Mouse (Mus musculus): Measurements from ENCODE around the gene Gm17660. TPM values are rescaled to one million over a fixed set of nuclear protein-coding genes. Genes with fewer than 3 reads are reported as not detected.
A peak's percentile ranks its signal among the peaks of the same experiment; 100 is the strongest.
"Not testable (repeated sequence)": the region's sequence is repeated elsewhere in the genome, so short reads cannot be mapped to it uniquely, and the experiment has no call there.

The Gm17660 gene
- total RNA-seq, 2 experiments from 2014 or later = not detected

DNA sequence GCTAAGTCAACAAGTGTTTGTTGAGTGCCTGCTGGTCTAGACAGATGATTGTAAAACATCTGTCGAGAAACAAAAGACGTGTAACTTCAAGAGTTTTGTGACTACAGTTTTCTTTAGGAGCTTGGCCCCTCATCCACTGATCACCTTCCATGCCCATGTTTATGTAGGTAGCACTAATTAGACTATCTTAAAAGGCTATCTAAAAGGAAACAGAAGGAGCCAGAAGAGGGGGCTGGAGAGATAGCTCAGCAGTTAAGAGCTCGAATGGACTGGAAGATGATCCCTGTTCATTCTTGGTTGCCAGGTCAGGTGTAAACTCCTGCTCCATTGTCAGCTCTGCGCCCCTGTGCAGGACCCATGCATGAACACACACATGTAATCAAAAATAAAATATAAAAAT, 29.3 kb downstream of the Gm17660 start:
- no peak for DNase-seq (ENCODE audit: extremely low spot score in 1 of 2, low spot score in 2 of 2)
- intact Hi-C loops (cut with DNase I) = loop anchor here (10.0 kb wide), 1 partner anchor 193 kb away; no protein-coding TSS in a partner anchor

DNA sequence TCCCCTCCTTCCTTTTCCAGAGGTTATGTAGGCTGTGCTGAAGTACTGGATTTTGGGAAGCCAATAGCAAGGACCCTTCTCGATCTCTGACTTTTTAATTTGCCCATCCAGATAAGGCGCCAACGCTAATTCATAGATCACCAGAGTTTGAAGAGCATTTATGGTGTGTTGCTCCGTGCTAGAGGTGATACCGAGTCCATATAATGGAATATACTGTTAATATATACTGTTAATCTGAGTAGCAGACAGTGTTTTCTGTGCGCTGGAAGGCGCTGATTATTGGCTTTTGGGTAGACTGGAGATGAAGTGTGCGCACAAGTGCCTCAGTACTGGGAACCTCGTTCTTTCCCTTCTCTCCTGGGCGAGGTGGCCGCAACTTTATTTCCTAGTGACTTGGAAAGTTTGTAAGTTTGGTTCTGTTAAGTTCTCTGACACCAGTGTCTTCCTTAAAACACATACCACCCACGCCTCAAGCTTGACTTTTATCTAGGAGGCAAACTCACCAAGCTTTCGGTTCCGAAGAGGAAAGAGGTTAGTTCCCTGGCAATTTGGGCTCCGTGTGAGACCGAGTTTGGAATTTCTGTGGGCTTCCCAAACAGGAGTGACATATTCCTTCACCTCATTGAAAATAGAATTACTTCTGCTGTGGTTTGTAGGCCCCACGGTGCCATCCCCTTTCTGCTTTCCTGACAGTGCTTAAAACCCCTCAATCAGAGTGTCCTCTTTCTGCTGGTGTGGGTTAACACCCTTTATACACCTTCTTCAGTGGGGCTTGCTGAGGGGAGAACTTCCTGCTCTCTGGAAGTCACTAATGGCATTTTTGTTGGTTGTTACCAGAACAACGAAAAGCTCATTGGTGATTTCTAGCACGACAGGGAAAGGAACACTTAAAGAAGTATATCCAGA, 30.0 kb downstream of the Gm17660 start:
- DNase-seq (ENCODE audit: extremely low spot score in 1 of 2, low spot score in 2 of 2) = no peak
- intact Hi-C loops (cut with DNase I) = loop anchor here (10.0 kb wide), 1 partner anchor 193 kb away; no protein-coding TSS in a partner anchor

DNA sequence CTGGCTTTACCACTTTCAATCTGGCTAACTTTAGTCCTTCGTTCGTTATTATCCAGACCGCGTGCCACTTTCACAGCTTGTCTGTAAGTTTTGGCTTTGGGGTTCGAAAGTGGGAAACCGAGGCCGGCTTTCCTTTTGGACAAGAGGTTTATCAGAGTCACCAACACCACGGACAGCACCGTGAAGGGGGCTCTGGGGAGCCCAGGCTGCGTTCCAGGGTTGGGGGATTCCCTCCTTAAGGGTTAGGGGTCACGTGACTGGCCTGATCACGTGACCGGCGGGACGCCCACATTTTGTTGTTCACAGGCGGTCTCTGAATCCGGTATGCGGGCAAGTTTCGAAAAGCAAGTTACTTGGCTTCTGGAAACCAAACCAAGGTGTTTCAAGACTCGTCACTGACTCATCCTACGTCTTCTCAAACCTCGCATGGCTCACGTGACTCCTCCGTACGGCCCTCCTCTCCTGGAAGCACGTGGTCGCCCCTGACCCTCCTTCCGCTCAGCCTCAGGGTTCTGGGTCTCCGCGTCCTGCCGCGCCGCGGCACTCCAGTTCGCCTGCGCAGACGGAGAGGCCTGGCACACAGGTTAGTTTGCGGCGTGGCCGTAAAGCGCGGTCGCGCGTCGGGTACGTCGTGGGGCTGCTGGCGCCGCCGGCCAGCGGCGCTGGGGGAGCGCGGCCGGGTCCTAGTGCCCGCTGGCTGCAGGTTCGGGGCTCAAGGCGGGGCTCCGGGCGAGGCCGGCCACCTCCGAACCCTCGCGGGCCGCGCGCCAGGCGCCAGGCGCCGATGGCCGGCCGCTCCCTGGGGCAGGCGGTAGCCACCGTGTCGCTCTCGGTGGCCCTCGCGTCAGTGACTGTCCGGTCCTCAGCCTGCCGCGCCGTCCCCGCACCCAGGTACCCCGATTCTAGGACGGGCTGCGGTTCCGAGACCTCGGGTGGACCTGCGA, 30.9 kb downstream of the Gm17660 start, which contains the start of gene Nudt9:
TSS of gene Nudt9 (plus strand) at position 51 of the 944 bp plus-strand sequence.
- intact Hi-C loops (cut with DNase I) = loop anchor here (10.0 kb wide), 1 partner anchor 192 kb away; no protein-coding TSS in a partner anchor
- DNase-seq (ENCODE audit: extremely low spot score in 1 of 2, low spot score in 2 of 2) = peak; percentile 96 to 99

DNA sequence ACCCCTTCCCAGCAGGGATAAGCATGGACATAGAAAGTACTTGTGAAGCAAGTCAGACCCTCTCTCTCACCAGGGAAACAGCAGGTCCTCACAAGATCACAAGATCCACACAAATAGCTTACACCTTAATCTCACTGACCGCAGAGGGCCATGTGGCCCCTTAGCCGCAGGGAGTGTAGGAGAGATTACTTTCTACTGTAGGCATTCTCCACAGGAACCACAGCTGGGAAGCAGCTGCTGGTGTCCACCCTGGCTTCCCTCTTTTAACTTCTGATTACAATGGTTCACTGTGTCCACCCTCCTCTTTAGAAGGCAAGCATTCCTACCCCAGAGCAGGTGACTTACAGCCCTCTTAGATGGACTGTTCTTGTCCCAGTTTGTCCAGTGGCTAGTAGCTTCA, 33.7 kb downstream of the Gm17660 start:
- intact Hi-C loops (cut with DNase I) = loop anchor here (10.0 kb wide), 1 partner anchor 189 kb away; no protein-coding TSS in a partner anchor
- DNase-seq (ENCODE audit: extremely low spot score in 1 of 2, low spot score in 2 of 2) = no peak

DNA sequence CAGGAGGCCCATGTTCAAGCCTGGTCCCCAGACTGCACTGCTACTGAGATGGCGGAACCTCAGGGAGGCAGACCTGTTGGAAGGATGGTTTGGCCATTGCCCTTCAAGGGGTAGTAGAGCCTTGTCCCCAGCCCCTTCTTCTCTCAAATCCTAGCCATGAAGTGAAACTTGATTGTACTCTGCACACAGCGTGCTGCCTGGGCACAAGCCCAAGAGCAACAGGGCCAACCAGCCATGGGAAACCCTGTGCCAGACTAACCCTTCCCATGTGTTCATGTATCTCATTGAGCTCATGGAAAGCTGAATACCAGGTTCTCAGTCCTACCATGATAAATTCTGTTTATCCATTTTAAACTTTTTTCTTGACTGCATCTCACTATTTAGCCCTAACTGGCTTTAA, 34.5 kb downstream of the Gm17660 start:
- DNase-seq (ENCODE audit: extremely low spot score in 1 of 2, low spot score in 2 of 2) = peak in 1 of 2 experiments; percentile 44

DNA sequence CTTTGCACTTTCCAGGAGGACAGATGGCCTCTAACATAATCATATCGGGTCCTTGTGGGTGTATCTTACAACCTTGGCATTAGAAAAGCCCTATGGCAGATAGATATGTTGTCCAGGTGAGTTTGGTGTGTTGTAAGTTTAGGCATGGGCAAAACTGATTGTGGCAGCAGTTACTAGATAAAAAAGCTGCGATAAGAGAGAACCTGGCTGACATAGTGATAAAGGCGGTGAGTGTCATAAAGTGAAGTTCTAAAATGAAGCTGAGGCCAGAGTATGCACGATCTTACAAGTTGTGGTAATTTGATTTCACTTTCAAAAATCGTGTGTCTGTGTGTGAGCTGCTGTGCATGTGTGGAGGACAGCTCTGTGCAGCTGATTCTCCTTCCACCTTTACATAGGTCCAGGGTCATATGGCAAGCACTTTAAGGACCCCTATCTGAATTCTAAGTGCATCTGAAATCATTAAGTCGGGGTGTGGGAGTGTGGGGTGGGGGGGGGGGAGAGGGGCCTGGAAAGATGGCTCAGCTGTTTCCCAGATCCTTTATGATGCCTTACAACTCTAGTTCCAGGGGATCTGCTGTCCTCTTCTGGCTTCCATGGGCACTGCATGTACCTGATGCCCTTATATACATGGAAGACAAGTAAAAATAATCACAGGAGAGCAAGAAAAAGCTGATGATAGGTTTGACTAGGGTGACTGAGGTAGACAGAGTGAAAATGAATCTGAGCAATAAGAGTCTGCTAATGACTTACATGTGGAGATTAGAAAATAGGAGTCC, 38.1 kb downstream of the Gm17660 start:
- DNase-seq (ENCODE audit: extremely low spot score in 1 of 2, low spot score in 2 of 2) = no peak
- intact Hi-C loops (cut with DNase I) = loop anchor here (2.0 kb wide), 1 partner anchor 39 kb away; no protein-coding TSS in a partner anchor

More for the DNA sequence above, 34.5 kb downstream of the Gm17660 start:
- intact Hi-C loops (cut with DNase I) = loop anchor here (10.0 kb wide), 1 partner anchor 188 kb away; no protein-coding TSS in a partner anchor

DNA sequence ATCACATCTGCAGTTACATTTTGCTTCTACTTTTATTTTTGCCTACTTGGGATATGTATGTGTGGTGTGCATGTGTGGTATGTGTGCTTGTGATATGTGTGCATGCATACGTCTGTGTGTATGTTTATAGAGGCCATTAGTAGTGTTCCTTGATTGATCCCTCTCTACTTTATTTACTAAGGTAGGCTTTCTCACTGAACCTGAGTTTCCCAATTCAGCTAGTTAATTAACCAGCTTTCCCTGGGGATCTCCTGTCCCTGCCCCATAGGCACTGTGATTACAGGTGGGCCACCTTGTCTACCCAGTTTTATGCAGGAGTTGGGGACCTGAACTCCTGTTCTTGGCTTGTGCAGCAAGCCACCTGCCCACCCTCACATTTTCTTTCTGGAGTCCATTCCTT, 40.7 kb downstream of the Gm17660 start:
- DNase-seq (ENCODE audit: extremely low spot score in 1 of 2, low spot score in 2 of 2) = no peak
- intact Hi-C loops (cut with DNase I) = no loop called here

DNA sequence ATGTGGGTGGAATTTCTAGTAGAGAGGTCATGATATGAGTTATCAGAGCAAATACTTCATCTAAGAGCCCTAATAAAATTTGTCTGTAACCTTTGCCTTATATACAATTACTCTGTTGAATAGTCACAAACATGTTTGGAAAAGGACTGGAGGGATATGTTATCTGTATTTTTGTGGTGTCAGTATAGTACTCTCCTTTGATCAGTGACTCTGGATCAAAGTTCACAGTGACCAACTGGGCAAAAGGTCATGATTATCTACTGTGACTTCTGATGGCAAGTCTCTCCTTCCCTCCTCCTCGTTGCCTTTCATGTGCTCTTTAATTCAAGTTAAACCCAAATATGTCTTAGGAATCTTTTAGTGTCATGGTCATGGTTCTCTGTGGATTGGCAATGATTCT, 41.6 kb downstream of the Gm17660 start:
- intact Hi-C loops (cut with DNase I) = no loop called here
- DNase-seq (ENCODE audit: extremely low spot score in 1 of 2, low spot score in 2 of 2) = no peak

DNA sequence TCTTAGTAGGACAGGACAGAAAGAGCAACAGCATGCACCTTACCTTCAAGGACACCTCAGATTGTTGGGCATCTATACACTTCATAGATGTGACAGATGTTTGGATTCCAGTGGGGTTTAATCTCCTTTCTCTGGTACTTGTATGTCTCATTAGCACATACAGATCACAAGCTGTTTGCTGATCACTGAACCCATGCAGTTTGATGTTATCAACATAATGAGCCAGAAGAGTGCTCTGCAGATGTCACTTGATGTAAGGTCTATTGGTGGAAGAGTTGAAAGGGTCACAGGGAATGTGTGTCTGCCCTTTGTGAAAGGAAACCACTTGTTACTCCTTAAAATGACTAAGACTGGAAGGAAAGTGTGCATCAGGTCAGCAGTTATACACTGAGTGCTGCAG, 42.3 kb downstream of the Gm17660 start:
- intact Hi-C loops (cut with DNase I) = no loop called here
- no peak for DNase-seq (ENCODE audit: extremely low spot score in 1 of 2, low spot score in 2 of 2)

DNA sequence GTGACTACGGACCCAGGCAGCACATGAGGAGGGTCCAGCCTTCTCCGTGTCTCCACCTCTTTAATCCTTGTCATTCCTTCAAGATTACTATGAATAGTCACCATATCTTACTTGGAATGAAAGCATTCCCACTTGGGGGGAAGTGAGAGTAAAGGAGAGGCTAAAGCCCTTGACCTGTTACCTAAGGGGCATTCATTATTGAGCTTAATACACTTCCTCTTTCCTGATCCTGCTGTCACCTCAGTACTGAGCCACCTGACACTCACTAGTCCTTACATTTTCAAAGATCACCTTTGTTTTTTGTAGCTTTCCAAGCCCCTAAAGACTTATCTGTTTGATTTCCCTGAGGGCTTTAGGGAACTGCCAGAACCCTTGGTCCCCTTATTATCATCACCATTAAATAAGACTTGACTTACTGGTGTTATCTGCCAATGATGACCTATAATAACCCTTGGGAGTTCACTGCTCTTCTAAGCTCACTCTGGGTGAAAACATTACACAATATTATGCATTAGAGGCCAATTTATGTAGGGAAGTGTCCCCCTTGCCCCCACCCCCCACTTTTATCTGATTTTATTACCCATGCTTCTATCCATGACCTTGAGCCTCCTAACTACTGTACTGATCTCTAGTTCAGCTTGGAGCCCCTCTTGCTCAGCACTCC, 44.8 kb downstream of the Gm17660 start:
- DNase-seq (ENCODE audit: extremely low spot score in 1 of 2, low spot score in 2 of 2) = no peak
- intact Hi-C loops (cut with DNase I) = no loop called here

DNA sequence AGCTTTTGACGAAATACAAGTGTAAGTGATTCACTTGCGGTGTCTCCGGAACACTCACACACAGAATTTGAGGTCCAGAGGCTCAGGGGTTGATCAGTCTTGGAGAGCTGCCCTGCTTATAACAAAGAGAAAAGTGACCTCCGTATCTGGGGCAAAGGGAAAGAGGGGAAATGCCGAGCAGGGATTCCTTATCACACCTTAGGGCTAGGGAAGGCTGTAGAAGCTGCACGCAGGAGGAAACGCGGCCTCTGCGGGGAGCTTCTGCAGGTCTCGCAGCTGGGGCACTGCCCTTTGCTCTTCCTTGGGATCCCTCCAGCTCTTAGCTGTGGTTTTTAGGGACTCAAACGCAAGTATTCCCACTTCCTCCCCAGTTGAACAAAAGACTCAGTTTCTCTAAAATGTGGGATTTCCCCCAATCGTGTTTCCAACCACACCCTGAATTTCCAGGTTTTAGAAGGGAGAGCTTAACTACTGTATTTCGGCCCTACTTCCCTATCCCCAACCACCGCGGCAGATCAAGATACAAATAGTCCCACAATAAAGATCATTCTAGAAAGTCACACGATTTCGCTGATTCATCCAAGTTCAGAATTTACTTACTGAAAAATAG, 52.1 kb downstream of the Gm17660 start:
- intact Hi-C loops (cut with DNase I) = no loop called here

DNA sequence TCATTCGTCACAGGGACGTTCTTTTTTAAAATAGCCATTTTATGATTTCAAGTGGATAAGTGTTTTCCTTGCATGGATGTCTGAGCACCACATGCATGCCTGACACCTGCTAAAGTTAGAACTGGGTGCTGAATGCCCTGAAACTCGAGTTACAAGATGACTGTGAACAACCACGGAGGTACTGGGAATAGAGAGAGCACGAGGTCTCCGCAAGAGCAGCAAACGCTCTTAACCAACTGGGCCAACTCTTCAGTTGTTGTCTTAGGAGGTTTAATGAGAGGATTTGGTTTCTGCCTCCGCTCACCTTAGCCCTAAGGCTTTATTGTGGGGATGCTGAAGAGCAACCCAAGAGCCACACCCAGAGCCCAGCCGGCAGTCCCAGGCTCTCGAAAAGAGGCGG, 52.6 kb downstream of the Gm17660 start:
- intact Hi-C loops (cut with DNase I) = no loop called here

More for the DNA sequence above, 52.1 kb downstream of the Gm17660 start:
- DNase-seq (ENCODE audit: extremely low spot score in 1 of 2, low spot score in 2 of 2) = peak in 1 of 2 experiments; percentile 30

DNA sequence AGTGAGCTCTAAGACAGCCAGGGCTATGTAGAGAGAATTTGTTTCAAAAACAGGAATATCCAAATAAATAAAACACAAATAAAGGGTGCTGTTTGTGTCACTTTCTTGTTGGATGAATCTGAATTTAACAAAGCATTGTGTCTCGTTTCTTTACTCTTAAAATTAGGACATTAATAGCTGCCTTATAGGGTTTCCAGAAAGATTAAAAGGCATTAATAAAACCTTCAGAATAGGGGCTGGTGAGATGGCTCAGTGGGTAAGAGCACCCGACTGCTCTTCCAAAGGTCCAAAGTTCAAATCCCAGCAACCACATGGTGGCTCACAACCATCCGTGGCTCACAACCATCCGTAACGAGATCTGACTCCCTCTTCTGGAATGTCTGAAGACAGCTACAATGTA, 53.2 kb downstream of the Gm17660 start:
- intact Hi-C loops (cut with DNase I); DNase-seq (ENCODE audit: extremely low spot score in 1 of 2, low spot score in 2 of 2): not testable (repeated sequence)

More for the DNA sequence above, 52.6 kb downstream of the Gm17660 start:
- no peak for DNase-seq (ENCODE audit: extremely low spot score in 1 of 2, low spot score in 2 of 2)

DNA sequence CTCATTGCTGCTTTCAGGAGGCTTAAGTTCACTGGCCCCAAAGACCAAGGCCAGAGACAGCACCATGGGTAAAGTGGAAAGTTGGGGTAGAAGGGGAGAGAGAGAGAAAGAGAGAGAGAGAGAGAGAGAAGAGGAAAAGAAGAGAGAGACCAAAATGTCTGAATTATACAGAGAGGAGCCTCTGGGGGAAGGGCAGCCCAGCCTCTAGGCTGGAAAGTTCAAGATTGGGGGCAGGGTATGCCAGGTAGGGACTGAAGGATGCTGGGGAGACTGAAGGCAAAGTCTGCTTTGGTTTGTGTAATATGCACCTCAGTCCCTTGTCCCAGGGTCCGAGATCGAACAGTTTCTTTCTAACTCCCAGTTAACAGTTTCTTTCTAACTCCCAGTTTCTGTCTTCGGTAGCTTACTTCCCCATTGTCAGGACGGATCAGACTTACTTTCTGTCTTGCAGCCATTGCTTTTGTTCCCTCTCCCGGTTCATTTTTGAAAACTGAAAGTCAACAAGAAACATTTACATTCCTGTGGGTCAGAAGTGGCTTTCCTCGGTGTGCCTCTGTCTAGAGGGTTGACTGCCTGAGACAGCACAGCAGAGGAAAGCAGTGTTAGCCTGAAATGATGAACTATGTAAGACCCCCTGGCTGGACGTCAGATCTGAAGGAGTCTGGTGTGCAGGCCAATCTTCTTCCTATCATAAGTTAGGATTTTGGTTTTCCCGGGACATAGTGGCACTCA, 54.0 kb downstream of the Gm17660 start:
- intact Hi-C loops (cut with DNase I) = no loop called here
- DNase-seq (ENCODE audit: extremely low spot score in 1 of 2, low spot score in 2 of 2) = no peak

DNA sequence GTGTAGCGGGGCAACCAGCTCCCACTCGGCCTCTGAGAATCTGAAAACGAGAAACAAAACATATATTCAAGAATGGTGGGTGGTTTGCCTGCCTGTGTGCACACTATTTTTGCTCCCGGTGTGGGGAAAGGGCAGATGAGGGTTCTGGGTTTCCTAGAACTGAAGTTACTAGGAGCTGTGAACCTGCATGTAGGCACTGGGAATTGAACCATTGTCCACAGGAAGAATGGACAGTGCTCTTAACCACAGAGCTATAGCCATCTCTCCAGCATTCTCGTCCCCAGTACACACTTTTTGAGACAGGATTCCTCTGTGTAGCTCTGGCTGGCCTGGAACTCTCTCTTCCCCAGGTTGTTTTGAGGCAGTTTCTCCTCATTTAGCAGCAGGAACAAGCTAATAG, 54.9 kb downstream of the Gm17660 start:
- DNase-seq (ENCODE audit: extremely low spot score in 1 of 2, low spot score in 2 of 2) = no peak
- intact Hi-C loops (cut with DNase I) = no loop called here

DNA sequence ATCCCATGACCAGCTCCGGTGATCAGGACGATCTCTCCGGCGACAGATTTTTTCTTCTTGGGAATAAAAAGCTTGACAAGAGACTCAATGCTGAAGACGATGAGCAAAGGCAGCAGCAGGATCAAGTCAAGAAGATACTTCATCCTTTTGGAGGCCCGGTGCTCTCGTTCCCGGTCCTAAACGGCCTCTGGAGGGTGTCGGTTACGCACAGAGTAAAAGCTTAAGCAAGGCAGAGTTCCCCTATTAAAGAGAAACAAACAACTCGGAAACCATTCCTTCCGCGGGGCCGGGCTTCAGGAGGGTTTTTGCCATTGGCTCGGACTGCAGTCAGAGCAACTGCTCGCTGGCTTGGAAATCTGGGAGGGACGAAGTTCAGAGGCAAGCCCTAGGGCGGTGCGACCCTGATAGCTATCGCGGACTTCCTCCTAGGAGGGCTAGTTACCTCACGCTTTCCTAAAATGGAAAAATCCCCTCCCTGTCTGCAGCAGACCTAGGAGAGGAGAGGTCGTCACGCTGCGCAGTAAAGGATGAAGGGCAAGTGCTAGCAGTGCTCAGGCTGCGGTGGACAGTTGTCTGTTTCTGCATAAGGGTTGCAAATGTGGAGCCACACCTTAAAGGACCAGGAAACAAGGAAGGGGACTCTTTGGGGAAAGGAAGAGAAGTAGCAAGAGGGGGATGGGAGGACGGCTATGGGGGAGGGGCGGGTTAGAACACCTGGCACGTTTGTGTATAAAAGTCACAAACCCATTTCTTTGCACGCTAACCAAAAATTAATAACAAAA, 55.6 kb downstream of the Gm17660 start, which contains the start of gene Hsd17b11:
TSS of gene Hsd17b11 (minus strand) at position 323 of the 782 bp plus-strand sequence.
- peak; percentile 59 to 90 for DNase-seq (ENCODE audit: extremely low spot score in 1 of 2, low spot score in 2 of 2)
- intact Hi-C loops (cut with DNase I) = no loop called here

Measured in left cerebral cortex, postnatal 10 days (tissue).